Mouse (Mus musculus): ENCODE data around the gene Insl5. TPM values are rescaled to one million over a fixed set of nuclear protein-coding genes. Genes with fewer than 3 reads are reported as not detected.

The Insl5 gene
- polyA plus RNA-seq, 1 experiment from 2014 or later: 1.0 TPM

DNA sequence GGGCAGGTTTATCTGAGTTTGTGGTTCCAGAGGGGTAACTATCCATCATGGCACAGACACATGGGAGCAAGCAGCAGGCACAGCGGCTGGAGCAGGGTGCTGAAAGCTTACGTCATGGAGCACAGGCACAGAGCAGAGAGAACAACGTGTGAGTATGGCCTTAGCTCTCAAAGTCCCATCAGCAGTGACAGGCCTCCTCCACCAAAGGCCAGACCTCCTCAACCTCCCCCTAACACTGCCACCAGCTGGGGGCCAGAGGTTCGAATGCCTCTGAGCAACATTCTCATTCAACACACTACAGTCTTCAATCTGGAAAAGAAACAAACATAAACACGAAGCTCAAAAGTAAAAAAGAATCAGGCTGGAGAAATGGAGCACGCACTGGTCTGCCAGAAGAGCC is 38.1 kb downstream of the Insl5 start:
- ATAC-seq (ENCODE audit: low FRiP score): no peak
- Histone ChIP-seq H3K4me2 (no peak overlapping the region), H3K9ac (replicated peaks) (no peak overlapping the region), H3K27me3 (replicated peaks) (no peaks in the 10 kb centered on the region), H3K36me3 (no peaks in the 10 kb centered on the region), H3K27ac (replicated peaks) (no peak overlapping the region), H3K9me3 (replicated peaks) (no peaks in the 10 kb centered on the region), H3K4me3 (replicated peaks) (no peak overlapping the region), H3K4me1 (no peaks in the 10 kb centered on the region)
- 82% methylated on average over 6 of the region's 6 CpGs for WGBS

DNA sequence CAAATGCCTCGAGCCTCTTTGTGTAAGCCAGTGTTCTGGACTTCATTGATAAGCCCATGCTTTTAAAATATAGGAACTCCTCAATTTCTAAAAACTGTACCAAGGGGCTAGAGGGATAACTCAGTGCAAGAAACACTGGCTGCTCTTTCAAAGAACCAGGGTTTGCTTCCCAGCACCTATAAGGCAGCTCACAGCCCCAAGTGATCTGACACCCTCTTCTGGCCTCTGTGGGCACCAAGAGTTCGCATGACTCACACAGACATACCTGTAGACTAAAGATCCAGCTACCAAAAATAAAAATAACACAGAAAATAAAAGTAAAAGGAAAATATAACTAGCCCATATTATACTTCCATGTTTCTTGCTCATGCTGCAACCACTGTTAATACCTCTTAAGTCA is 38.9 kb downstream of the Insl5 start:
- Histone ChIP-seq H3K9ac (replicated peaks) (no peak overlapping the region), H3K4me3 (replicated peaks) (no peak overlapping the region), H3K27me3 (replicated peaks) (no peaks in the 10 kb centered on the region), H3K4me1 (no peaks in the 10 kb centered on the region), H3K36me3 (no peaks in the 10 kb centered on the region), H3K4me2 (no peak overlapping the region), H3K9me3 (replicated peaks) (no peaks in the 10 kb centered on the region), H3K27ac (replicated peaks) (no peak overlapping the region)
- ATAC-seq (ENCODE audit: low FRiP score): no peak
- 79% methylated on average over 2 of the region's 2 CpGs for WGBS

DNA sequence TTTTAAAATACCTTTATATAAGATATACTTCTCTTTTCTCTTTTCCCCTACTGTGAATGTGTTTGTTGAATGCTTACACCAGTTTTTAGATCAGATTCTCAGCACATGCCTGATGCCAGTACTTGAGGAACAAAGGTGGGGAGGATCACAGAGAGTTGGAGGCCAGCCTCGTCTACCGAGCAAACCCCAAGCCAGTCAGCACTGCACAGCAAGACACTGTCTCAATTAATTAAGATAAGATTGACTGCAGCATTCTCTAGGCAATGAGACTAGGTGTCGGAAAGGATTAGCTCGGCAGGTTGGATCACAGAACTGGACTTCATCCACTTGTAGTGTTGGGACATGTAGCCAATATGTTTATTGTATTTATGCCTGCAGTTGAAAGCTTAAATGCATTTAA is 39.3 kb downstream of the Insl5 start:
- no peak for ATAC-seq (ENCODE audit: low FRiP score)
- H3K27ac ChIP-seq (replicated peaks): no peak overlapping the region
- no peak overlapping the region for H3K4me3 ChIP-seq (replicated peaks)
- no peaks in the 10 kb centered on the region for H3K9me3 ChIP-seq (replicated peaks)
- no peaks in the 10 kb centered on the region for H3K27me3 ChIP-seq (replicated peaks)
- H3K9ac ChIP-seq (replicated peaks): no peak overlapping the region
- no peak overlapping the region for H3K4me2 ChIP-seq
- 43% methylated on average over 4 of the region's 4 CpGs for WGBS
- no peaks in the 10 kb centered on the region for H3K4me1 ChIP-seq
- H3K36me3 ChIP-seq: no peaks in the 10 kb centered on the region

- WGBS: 3% methylated on average over 2 of the region's 2 CpGs
- no peak; the same call in 1 of the 2 replicates for ATAC-seq (ENCODE audit: low FRiP score)
Measured at GRCm38 (mm10) chr4:102986917-102987316, 39.7 kb downstream of the Insl5 start.

DNA sequence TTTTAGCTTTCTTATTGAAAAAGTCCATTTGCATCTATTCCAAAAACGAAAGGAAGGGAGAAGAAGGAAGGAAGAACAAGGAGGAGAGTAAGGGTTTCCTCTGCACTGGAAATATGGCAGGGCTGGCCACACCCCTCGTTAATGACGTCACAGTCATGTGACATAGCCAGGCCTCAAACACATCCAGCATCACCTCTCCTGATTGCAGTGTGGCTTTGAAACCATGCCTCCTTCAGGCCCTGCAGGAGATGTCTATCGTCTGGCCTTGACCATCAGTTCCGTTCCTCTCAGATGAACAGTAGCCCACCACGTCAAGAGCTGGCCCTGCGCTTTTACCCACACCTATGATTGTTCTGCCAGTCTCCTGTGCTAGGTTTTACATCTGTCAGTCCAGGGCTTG is 40.5 kb downstream of the Insl5 start:
- Histone ChIP-seq H3K4me1 (no peaks in the 10 kb centered on the region), H3K36me3 (no peaks in the 10 kb centered on the region), H3K9me3 (replicated peaks) (no peaks in the 10 kb centered on the region), H3K27me3 (replicated peaks) (no peaks in the 10 kb centered on the region), H3K9ac (replicated peaks) (no peak overlapping the region), H3K27ac (replicated peaks) (no peak overlapping the region), H3K4me2 (no peak overlapping the region), H3K4me3 (replicated peaks) (no peak overlapping the region)
- no peak for ATAC-seq (ENCODE audit: low FRiP score)
- WGBS: 76% methylated on average over 7 of the region's 7 CpGs

More at GRCm38 (mm10) chr4:102986917-102987316, 39.7 kb downstream of the Insl5 start:
- Histone ChIP-seq H3K9ac (replicated peaks) (no peak overlapping the region), H3K36me3 (no peaks in the 10 kb centered on the region), H3K27me3 (replicated peaks) (no peaks in the 10 kb centered on the region), H3K4me2 (no peak overlapping the region), H3K9me3 (replicated peaks) (no peaks in the 10 kb centered on the region), H3K4me1 (no peaks in the 10 kb centered on the region), H3K27ac (replicated peaks) (no peak overlapping the region), H3K4me3 (replicated peaks) (no peak overlapping the region)

DNA sequence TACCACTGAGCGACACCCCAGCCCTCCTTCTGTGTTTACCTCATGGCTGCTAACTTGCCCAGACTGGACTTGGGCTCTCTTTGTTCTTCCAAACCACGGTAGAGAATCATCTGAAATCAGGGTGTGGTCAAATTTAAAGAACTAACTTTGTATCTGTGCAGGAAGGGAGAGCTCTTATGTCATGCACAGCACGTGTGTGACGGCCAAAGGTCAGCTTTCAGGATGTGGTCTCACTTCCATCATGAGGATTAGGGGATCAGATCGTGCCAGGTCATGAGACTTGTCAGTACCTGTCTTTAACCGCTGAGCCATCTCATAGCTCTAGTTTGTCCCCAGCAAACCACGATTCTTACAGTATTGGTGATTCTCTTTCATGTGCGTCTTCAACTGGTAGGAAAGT is 44.9 kb downstream of the Insl5 start:
- Histone ChIP-seq H3K4me2 (no peak overlapping the region), H3K9me3 (replicated peaks) (no peaks in the 10 kb centered on the region), H3K27me3 (replicated peaks) (no peaks in the 10 kb centered on the region), H3K9ac (replicated peaks) (no peak overlapping the region), H3K36me3 (no peaks in the 10 kb centered on the region), H3K4me3 (replicated peaks) (no peak overlapping the region), H3K27ac (replicated peaks) (no peak overlapping the region), H3K4me1 (peaks cover 13% of the 10 kb centered on the region)
- ATAC-seq (ENCODE audit: low FRiP score): no peak
- WGBS: 89% methylated on average over 8 of the region's 8 CpGs

- H3K27ac ChIP-seq (replicated peaks): no peak overlapping the region
- H3K4me3 ChIP-seq (replicated peaks): no peak overlapping the region
- H3K4me1 ChIP-seq: peaks cover 13% of the 10 kb centered on the region
- no peaks in the 10 kb centered on the region for H3K27me3 ChIP-seq (replicated peaks)
- no peak for ATAC-seq (ENCODE audit: low FRiP score)
- no peaks in the 10 kb centered on the region for H3K36me3 ChIP-seq
- H3K4me2 ChIP-seq: peak overlapping the region; percentile 76
- WGBS: 66% methylated on average over 5 of the region's 5 CpGs
- H3K9ac ChIP-seq (replicated peaks): no peak overlapping the region
- H3K9me3 ChIP-seq (replicated peaks): no peaks in the 10 kb centered on the region
Measured at GRCm38 (mm10) chr4:102979385-102979784, 47.3 kb downstream of the Insl5 start.

GRCm38 (mm10) chr4:102978440-102978839 is 48.2 kb downstream of the Insl5 start, which contains the start of gene Tctex1d1:
TSS of gene Tctex1d1 (plus strand) at chr4:102978606.
- H3K4me3 ChIP-seq (replicated peaks): peak within 1 kb of the TSS; percentile 33
- no peaks in the 10 kb centered on the region for H3K27me3 ChIP-seq (replicated peaks)
- H3K27ac ChIP-seq (replicated peaks): no peak within 1 kb of the TSS
- H3K9me3 ChIP-seq (replicated peaks): no peaks in the 10 kb centered on the region
- peaks cover 13% of the 10 kb centered on the region for H3K4me1 ChIP-seq
- 0 out of 2 replicates have a peak within 1 kb of the TSS, but pooled peaks have one; percentile 11 for H3K9ac ChIP-seq (replicated peaks)
- H3K4me2 ChIP-seq: peak within 1 kb of the TSS; percentile 76
- H3K36me3 ChIP-seq: no peaks in the 10 kb centered on the region
- ATAC-seq (ENCODE audit: low FRiP score): peak; percentile 69
- WGBS: 2% methylated on average over 13 of the region's 13 CpGs

DNA sequence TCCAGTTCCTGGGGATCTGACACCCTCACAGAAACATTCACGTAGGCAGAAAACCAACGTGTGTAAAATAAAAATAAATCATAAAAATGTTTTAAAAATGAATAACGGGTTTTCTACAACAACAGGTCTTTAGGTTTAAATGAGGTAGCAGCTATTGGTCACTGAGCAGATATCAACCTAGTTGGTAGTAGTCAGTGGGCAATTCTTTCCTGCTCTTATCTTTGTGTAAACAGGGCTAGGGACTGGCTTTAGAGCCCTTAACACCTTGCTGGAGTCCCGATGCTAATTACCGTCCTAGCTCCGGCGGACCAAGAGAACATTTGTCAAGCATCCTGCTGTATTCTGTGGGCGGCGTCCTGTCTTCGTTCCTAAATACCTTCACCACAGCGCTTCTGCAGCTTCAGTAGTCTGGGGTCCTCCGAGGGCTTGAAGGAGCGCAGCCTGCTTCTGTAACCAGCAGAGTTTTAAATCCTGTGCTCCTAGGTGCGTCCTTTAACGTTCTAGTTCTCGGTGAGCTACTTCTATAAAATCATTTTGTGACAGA is 48.8 kb downstream of the Insl5 start:
- no peak for ATAC-seq (ENCODE audit: low FRiP score)

GRCm38 (mm10) chr4:102976290-102977275 is 50.1 kb downstream of the Insl5 start:
- H3K4me2 ChIP-seq: no peak overlapping the region
- no peaks in the 10 kb centered on the region for H3K27me3 ChIP-seq (replicated peaks)
- WGBS: 26% methylated on average over 12 of the region's 12 CpGs
- no peak for ATAC-seq (ENCODE audit: low FRiP score)
- no peak overlapping the region for H3K27ac ChIP-seq (replicated peaks)
- H3K9ac ChIP-seq (replicated peaks): no peak overlapping the region
- H3K4me3 ChIP-seq (replicated peaks): no peak overlapping the region
- peaks cover 13% of the 10 kb centered on the region for H3K4me1 ChIP-seq
- H3K9me3 ChIP-seq (replicated peaks): no peaks in the 10 kb centered on the region
- no peaks in the 10 kb centered on the region for H3K36me3 ChIP-seq

More for the DNA sequence above, 48.8 kb downstream of the Insl5 start:
- Histone ChIP-seq H3K9me3 (replicated peaks) (no peaks in the 10 kb centered on the region), H3K36me3 (no peaks in the 10 kb centered on the region), H3K27ac (replicated peaks) (no peak overlapping the region), H3K27me3 (replicated peaks) (no peaks in the 10 kb centered on the region), H3K4me2 (peak overlapping the region; percentile 76), H3K4me3 (replicated peaks) (peak overlapping the region; percentile 33), H3K9ac (replicated peaks) (0 out of 2 replicates have a peak overlapping the region, but pooled peaks have one; percentile 11), H3K4me1 (peaks cover 13% of the 10 kb centered on the region)
- WGBS: 10% methylated on average over 16 of the region's 16 CpGs

DNA sequence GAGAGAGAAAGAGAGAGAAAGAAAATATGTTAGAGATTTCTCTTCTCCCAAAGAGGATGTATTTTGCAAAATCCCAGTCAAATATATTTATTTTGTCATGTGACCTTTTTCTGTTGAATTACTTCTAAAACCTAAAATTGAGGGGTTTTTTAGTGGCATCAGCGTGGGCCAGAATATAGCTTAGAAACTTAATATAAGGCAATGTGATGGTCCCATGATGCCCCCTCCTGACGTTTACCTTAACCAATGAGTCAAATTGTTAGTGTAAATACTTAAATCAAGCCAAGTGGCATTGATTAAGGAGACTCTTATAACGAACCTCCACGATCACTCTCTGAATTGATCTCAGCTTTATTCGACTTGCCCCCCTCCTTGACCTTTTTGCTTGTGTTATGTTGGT is 52.5 kb downstream of the Insl5 start:
- 0 out of 2 replicates have a peak, but pooled peaks cover 4% of the 10 kb centered on the region for H3K36me3 ChIP-seq
- H3K27ac ChIP-seq (replicated peaks): no peak overlapping the region
- no peaks in the 10 kb centered on the region for H3K27me3 ChIP-seq (replicated peaks)
- no peak overlapping the region for H3K4me3 ChIP-seq (replicated peaks)
- H3K4me1 ChIP-seq: peaks cover 12% of the 10 kb centered on the region
- 76% methylated on average over 5 of the region's 5 CpGs for WGBS
- no peaks in the 10 kb centered on the region for H3K9me3 ChIP-seq (replicated peaks)
- no peak overlapping the region for H3K4me2 ChIP-seq
- H3K9ac ChIP-seq (replicated peaks): no peak overlapping the region
- no peak for ATAC-seq (ENCODE audit: low FRiP score)

- ATAC-seq (ENCODE audit: low FRiP score): no peak
- Histone ChIP-seq H3K4me1 (no peaks in the 10 kb centered on the region), H3K4me2 (no peak overlapping the region), H3K27ac (replicated peaks) (no peak overlapping the region), H3K9me3 (replicated peaks) (no peaks in the 10 kb centered on the region), H3K4me3 (replicated peaks) (no peak overlapping the region), H3K9ac (replicated peaks) (no peak overlapping the region), H3K36me3 (peaks cover 16% of the 10 kb centered on the region), H3K27me3 (replicated peaks) (no peaks in the 10 kb centered on the region)
- WGBS: 82% methylated on average over 3 of the region's 3 CpGs
Measured at GRCm38 (mm10) chr4:102972071-102972470, 54.6 kb downstream of the Insl5 start.

Data from neural tube, embryonic 15.5 days (tissue).